Mouse (Mus musculus): ENCODE data around the gene Rin3. TPM values are rescaled to one million over a fixed set of nuclear protein-coding genes. Genes with fewer than 3 reads are reported as not detected.

Gene Rin3
- total RNA-seq, 1 experiment, result 3.8 TPM

DNA sequence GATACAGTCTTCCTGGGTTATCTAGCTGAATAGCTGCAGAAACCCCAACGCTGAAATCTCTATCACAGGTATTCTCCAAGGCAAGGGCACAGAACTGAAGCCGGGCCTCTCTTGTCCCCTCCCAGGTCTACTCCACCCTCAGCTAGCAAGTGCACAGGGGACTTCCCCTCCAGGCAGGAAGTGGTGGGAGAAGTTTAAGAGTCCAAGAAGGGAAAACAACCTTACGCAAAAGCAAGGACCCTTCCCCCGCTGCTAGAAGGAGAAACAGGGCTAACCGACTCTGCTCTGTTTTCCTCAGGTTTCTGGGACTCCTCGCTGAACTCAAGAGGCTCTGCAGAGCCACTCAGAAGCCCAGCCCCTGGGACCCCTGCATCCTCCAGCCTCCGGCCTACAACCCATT is 85.2 kb downstream of the Rin3 start:
- Histone ChIP-seq H3K27ac (ENCODE audit: insufficient read depth, low read depth, low read length, poor library complexity, severe bottlenecking) (no peak overlapping the region), H3K9ac (ENCODE audit: insufficient read depth, low read depth, low read length, poor library complexity, severe bottlenecking) (no peak overlapping the region), H3K9me3 (ENCODE audit: control insufficient read depth, insufficient read depth, low read depth, low read length) (no peaks in the 10 kb centered on the region), H3K36me3 (ENCODE audit: control insufficient read depth, insufficient read depth, low read length, poor library complexity, severe bottlenecking) (no peaks in the 10 kb centered on the region), H3K4me3 (ENCODE audit: insufficient read depth in 1 of 2, low read depth in 1 of 2, low read length in 2 of 2, poor library complexity in 1 of 2, severe bottlenecking in 1 of 2) (no peak overlapping the region), H3K4me1 (ENCODE audit: control insufficient read depth in 2 of 2, insufficient read depth in 2 of 2, low read length in 2 of 2, poor library complexity in 1 of 2) (peaks cover 0 to 4% of the 10 kb centered on the region in 2 experiments; a peak in 2 of 4 replicates)
- no peak for TF ChIP-seq ZNF384 (IDR thresholded peaks at IDR 0.05; ENCODE audit: low read depth, low read length)
- TF ChIP-seq HCFC1 (IDR thresholded peaks at IDR 0.05; ENCODE audit: borderline replicate concordance, insufficient read depth, low read length), result no peak
- no peak for TF ChIP-seq CHD2 (IDR thresholded peaks at IDR 0.05; ENCODE audit: low read depth, low read length)
- TF ChIP-seq ZC3H11A (IDR thresholded peaks at IDR 0.05; ENCODE audit: borderline replicate concordance, low read depth, low read length), result no peak
- no peak for TF ChIP-seq MAFK (IDR thresholded peaks at IDR 0.05; ENCODE audit: insufficient read depth, low read depth, low read length)
- DNase-seq (ENCODE audit: low read depth, low spot score), result no peak
- in situ Hi-C loops (cut with MboI; ENCODE audit: low sequenced_read_pairs in 2 of 2, unreplicated experiment in 2 of 2), result no loop called here

DNA sequence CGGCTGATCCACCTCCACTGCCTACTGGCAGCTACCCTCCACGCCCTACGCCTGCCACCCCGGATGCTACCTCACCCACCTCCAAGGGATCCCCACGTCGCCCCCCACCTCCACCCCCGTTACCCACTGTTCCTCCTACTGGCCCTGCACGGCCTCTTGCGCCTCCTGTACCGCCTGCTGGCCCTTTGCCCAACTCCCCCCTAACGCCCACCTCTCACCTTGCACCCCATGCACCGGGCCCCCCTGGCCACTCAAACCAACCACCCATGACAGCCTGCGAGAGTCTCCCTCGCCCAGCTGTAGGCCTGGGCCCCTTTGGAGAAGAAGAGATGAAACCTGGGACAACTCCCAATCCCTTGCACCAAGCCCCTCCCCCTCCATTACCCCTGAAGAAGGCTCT is 85.7 kb downstream of the Rin3 start:
- TF ChIP-seq HCFC1 (IDR thresholded peaks at IDR 0.05; ENCODE audit: borderline replicate concordance, insufficient read depth, low read length) (no peak), ZNF384 (IDR thresholded peaks at IDR 0.05; ENCODE audit: low read depth, low read length) (no peak), MAFK (IDR thresholded peaks at IDR 0.05; ENCODE audit: insufficient read depth, low read depth, low read length) (no peak), ZC3H11A (IDR thresholded peaks at IDR 0.05; ENCODE audit: borderline replicate concordance, low read depth, low read length) (no peak), CHD2 (IDR thresholded peaks at IDR 0.05; ENCODE audit: low read depth, low read length) (no peak)
- H3K36me3 ChIP-seq (ENCODE audit: control insufficient read depth, insufficient read depth, low read length, poor library complexity, severe bottlenecking), result no peaks in the 10 kb centered on the region
- no peak overlapping the region for H3K4me3 ChIP-seq (ENCODE audit: insufficient read depth in 1 of 2, low read depth in 1 of 2, low read length in 2 of 2, poor library complexity in 1 of 2, severe bottlenecking in 1 of 2)
- H3K27ac ChIP-seq (ENCODE audit: insufficient read depth, low read depth, low read length, poor library complexity, severe bottlenecking), result no peak overlapping the region
- H3K4me1 ChIP-seq (ENCODE audit: control insufficient read depth in 2 of 2, insufficient read depth in 2 of 2, low read length in 2 of 2, poor library complexity in 1 of 2), result peaks cover 0 to 4% of the 10 kb centered on the region in 2 experiments; a peak in 2 of 4 replicates
- H3K9ac ChIP-seq (ENCODE audit: insufficient read depth, low read depth, low read length, poor library complexity, severe bottlenecking), result no peak overlapping the region
- in situ Hi-C loops (cut with MboI; ENCODE audit: low sequenced_read_pairs in 2 of 2, unreplicated experiment in 2 of 2), result no loop called here
- no peaks in the 10 kb centered on the region for H3K9me3 ChIP-seq (ENCODE audit: control insufficient read depth, insufficient read depth, low read depth, low read length)
- no peak for DNase-seq (ENCODE audit: low read depth, low spot score)

DNA sequence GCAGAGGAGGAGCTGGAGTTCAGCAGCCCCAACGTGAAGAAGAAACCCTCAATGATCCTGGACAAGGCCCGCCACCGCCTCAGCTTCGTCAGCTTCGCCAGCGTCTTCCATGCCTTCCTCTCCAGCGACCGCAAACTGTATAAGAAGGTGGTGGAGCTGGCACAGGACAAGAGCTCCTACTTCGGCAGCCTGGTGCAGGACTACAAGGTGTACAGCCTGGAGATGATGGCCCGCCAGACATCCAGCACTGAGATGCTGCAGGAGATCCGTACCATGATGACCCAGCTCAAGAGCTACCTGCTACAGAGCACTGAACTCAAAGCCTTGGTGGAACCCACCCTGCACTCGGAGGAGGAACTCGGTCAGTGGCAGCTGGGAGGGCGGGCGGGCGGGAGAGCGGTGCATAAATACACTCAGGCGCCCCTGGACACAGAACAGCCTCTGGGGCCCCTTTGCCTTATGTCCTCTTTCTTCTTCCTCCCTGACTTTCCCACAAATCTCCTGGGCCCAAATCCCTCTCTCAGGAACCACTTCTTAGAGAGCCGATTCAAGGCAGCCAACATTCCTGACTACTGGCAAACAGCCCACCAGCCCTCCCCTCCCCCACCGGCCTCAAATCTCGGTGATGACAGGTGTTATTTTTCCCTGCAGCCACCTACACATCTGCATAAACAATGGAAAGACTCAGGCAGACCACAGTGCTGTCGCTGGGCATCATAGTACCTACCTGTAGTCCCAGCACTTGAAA is 86.8 kb downstream of the Rin3 start:
- DNase-seq (ENCODE audit: low read depth, low spot score), result no peak
- Histone ChIP-seq H3K4me1 (ENCODE audit: control insufficient read depth in 2 of 2, insufficient read depth in 2 of 2, low read length in 2 of 2, poor library complexity in 1 of 2) (peaks cover 0 to 4% of the 10 kb centered on the region in 2 experiments; a peak in 2 of 4 replicates), H3K9ac (ENCODE audit: insufficient read depth, low read depth, low read length, poor library complexity, severe bottlenecking) (no peak overlapping the region; the same call in 1 of the 2 replicates), H3K36me3 (ENCODE audit: control insufficient read depth, insufficient read depth, low read length, poor library complexity, severe bottlenecking) (no peaks in the 10 kb centered on the region), H3K4me3 (ENCODE audit: insufficient read depth in 1 of 2, low read depth in 1 of 2, low read length in 2 of 2, poor library complexity in 1 of 2, severe bottlenecking in 1 of 2) (peak overlapping the region; percentile 29 to 56; a peak in 3 of 4 replicates), H3K9me3 (ENCODE audit: control insufficient read depth, insufficient read depth, low read depth, low read length) (no peaks in the 10 kb centered on the region), H3K27ac (ENCODE audit: insufficient read depth, low read depth, low read length, poor library complexity, severe bottlenecking) (no peak overlapping the region)
- TF ChIP-seq HCFC1 (IDR thresholded peaks at IDR 0.05; ENCODE audit: borderline replicate concordance, insufficient read depth, low read length), result no peak
- TF ChIP-seq CHD2 (IDR thresholded peaks at IDR 0.05; ENCODE audit: low read depth, low read length), result no peak
- no peak for TF ChIP-seq ZC3H11A (IDR thresholded peaks at IDR 0.05; ENCODE audit: borderline replicate concordance, low read depth, low read length)
- no peak for TF ChIP-seq ZNF384 (IDR thresholded peaks at IDR 0.05; ENCODE audit: low read depth, low read length)
- TF ChIP-seq MAFK (IDR thresholded peaks at IDR 0.05; ENCODE audit: insufficient read depth, low read depth, low read length), result no peak
- in situ Hi-C loops (cut with MboI; ENCODE audit: low sequenced_read_pairs in 2 of 2, unreplicated experiment in 2 of 2), result no loop called here

DNA sequence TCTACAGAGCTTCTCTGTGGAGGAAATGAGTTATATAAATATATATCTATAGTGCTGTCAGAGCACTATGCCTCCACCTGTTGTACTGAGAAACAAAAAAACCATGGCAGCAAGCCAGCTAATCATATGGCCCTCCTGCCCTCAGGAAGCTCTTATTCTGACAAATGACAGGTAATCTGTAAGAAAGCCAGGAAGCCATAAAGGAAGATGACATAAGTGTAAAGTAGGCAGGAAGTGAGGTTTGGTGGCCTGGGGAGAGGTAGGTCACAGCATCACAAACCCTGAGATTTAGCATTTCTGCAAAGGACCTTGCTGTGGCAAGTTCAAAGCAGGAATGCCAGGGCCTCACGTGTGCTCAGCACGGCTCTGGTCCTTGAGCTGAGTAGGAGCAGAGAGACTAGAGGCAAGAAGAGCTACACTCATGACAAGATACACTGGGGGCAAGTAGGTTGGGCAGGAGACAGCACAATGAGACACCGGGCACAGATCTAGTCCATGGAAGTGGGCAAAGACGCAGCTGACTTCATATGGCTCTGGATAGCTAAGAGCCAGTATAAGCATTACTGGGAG is 88.2 kb downstream of the Rin3 start:
- Histone ChIP-seq H3K4me1 (ENCODE audit: control insufficient read depth in 2 of 2, insufficient read depth in 2 of 2, low read length in 2 of 2, poor library complexity in 1 of 2) (peaks cover 0 to 4% of the 10 kb centered on the region in 2 experiments; a peak in 2 of 4 replicates), H3K4me3 (ENCODE audit: insufficient read depth in 1 of 2, low read depth in 1 of 2, low read length in 2 of 2, poor library complexity in 1 of 2, severe bottlenecking in 1 of 2) (no peak overlapping the region), H3K9ac (ENCODE audit: insufficient read depth, low read depth, low read length, poor library complexity, severe bottlenecking) (no peak overlapping the region), H3K36me3 (ENCODE audit: control insufficient read depth, insufficient read depth, low read length, poor library complexity, severe bottlenecking) (no peaks in the 10 kb centered on the region), H3K9me3 (ENCODE audit: control insufficient read depth, insufficient read depth, low read depth, low read length) (no peaks in the 10 kb centered on the region), H3K27ac (ENCODE audit: insufficient read depth, low read depth, low read length, poor library complexity, severe bottlenecking) (no peak overlapping the region)
- in situ Hi-C loops (cut with MboI; ENCODE audit: low sequenced_read_pairs in 2 of 2, unreplicated experiment in 2 of 2), result no loop called here
- no peak for DNase-seq (ENCODE audit: low read depth, low spot score)
- TF ChIP-seq ZC3H11A (IDR thresholded peaks at IDR 0.05; ENCODE audit: borderline replicate concordance, low read depth, low read length), result no peak
- no peak for TF ChIP-seq MAFK (IDR thresholded peaks at IDR 0.05; ENCODE audit: insufficient read depth, low read depth, low read length)
- TF ChIP-seq CHD2 (IDR thresholded peaks at IDR 0.05; ENCODE audit: low read depth, low read length), result no peak
- TF ChIP-seq HCFC1 (IDR thresholded peaks at IDR 0.05; ENCODE audit: borderline replicate concordance, insufficient read depth, low read length), result no peak
- no peak for TF ChIP-seq ZNF384 (IDR thresholded peaks at IDR 0.05; ENCODE audit: low read depth, low read length)
